Mouse (Mus musculus): ENCODE data around the gene Atp2b1. TPM values are rescaled to one million over a fixed set of nuclear protein-coding genes. Genes with fewer than 3 reads are reported as not detected.

Gene Atp2b1
- total and polyA plus RNA-seq, 3 experiments, result 18.5 to 160 (median 65.1) TPM

- ATAC-seq (ENCODE audit: extremely low read depth, insufficient number of reproducible peaks, low FRiP score, poor library complexity, severe bottlenecking), result no peak
- no peaks in the 10 kb centered on the region for H3K9me3 ChIP-seq (replicated peaks)
- H3K36me3 ChIP-seq (replicated peaks), result peaks cover 69% of the 10 kb centered on the region
- no peaks in the 10 kb centered on the region for H3K27me3 ChIP-seq (ENCODE audit: insufficient read depth, low read length)
- DNase-seq (ENCODE audit: low spot score), result no peak
- H3K4me1 ChIP-seq (ENCODE audit: insufficient read depth, low read depth, low read length), result peaks cover 55% of the 10 kb centered on the region
- TF ChIP-seq GATA1 (IDR thresholded peaks at IDR 0.05; ENCODE audit: borderline replicate concordance, low read length), result no peak
- no peak for TF ChIP-seq POLR2AphosphoS5 (IDR thresholded peaks at IDR 0.05; ENCODE audit: insufficient replicate concordance, low read depth, low read length)
- TF ChIP-seq GATA2 (IDR thresholded peaks at IDR 0.05; ENCODE audit: borderline replicate concordance, low read depth, low read length), result no peak
- TF ChIP-seq CTCF (IDR thresholded peaks at IDR 0.05; ENCODE audit: low read depth, low read length), result no peak
- no peak for TF ChIP-seq TAL1 (conservative IDR thresholded peaks at IDR 0.05; ENCODE audit: low read depth, low read length)
- H3K4me3 ChIP-seq (ENCODE audit: low read depth, low read length), result no peak overlapping the region
These were observed 60.4 kb downstream of the Atp2b1 start for GRCm38 (mm10) chr10:98974645-98975044.

GRCm38 (mm10) chr10:98975611-98976010 is 61.4 kb downstream of the Atp2b1 start:
- Histone ChIP-seq H3K4me1 (ENCODE audit: insufficient read depth, low read depth, low read length) (peaks cover 62% of the 10 kb centered on the region), H3K4me3 (ENCODE audit: low read depth, low read length) (no peak overlapping the region), H3K27me3 (ENCODE audit: insufficient read depth, low read length) (no peaks in the 10 kb centered on the region), H3K9me3 (replicated peaks) (no peaks in the 10 kb centered on the region), H3K36me3 (replicated peaks) (peaks cover 70% of the 10 kb centered on the region)
- ATAC-seq (ENCODE audit: extremely low read depth, insufficient number of reproducible peaks, low FRiP score, poor library complexity, severe bottlenecking) (no peak), DNase-seq (ENCODE audit: low spot score) (no peak)
- no peak for TF ChIP-seq TAL1 (conservative IDR thresholded peaks at IDR 0.05; ENCODE audit: low read depth, low read length)
- no peak for TF ChIP-seq POLR2AphosphoS5 (IDR thresholded peaks at IDR 0.05; ENCODE audit: insufficient replicate concordance, low read depth, low read length)
- no peak for TF ChIP-seq GATA2 (IDR thresholded peaks at IDR 0.05; ENCODE audit: borderline replicate concordance, low read depth, low read length)
- TF ChIP-seq CTCF (IDR thresholded peaks at IDR 0.05; ENCODE audit: low read depth, low read length), result no peak
- no peak for TF ChIP-seq GATA1 (IDR thresholded peaks at IDR 0.05; ENCODE audit: borderline replicate concordance, low read length)

GRCm38 (mm10) chr10:98976877-98977494 is 62.8 kb downstream of the Atp2b1 start:
- no peak for ATAC-seq (ENCODE audit: extremely low read depth, insufficient number of reproducible peaks, low FRiP score, poor library complexity, severe bottlenecking)
- TF ChIP-seq TAL1 (conservative IDR thresholded peaks at IDR 0.05; ENCODE audit: low read depth, low read length) (no peak), GATA2 (IDR thresholded peaks at IDR 0.05; ENCODE audit: borderline replicate concordance, low read depth, low read length) (no peak), POLR2AphosphoS5 (IDR thresholded peaks at IDR 0.05; ENCODE audit: insufficient replicate concordance, low read depth, low read length) (no peak), CTCF (IDR thresholded peaks at IDR 0.05; ENCODE audit: low read depth, low read length) (no peak), GATA1 (IDR thresholded peaks at IDR 0.05; ENCODE audit: borderline replicate concordance, low read length) (no peak)
- no peaks in the 10 kb centered on the region for H3K27me3 ChIP-seq (ENCODE audit: insufficient read depth, low read length)

GRCm38 (mm10) chr10:98978766-98979165 is 64.6 kb downstream of the Atp2b1 start:
- DNase-seq (ENCODE audit: low spot score) (no peak), ATAC-seq (ENCODE audit: extremely low read depth, insufficient number of reproducible peaks, low FRiP score, poor library complexity, severe bottlenecking) (no peak)
- Histone ChIP-seq H3K4me1 (ENCODE audit: insufficient read depth, low read depth, low read length) (peaks cover 47% of the 10 kb centered on the region), H3K9me3 (replicated peaks) (no peaks in the 10 kb centered on the region), H3K36me3 (replicated peaks) (peaks cover 69% of the 10 kb centered on the region), H3K27me3 (ENCODE audit: insufficient read depth, low read length) (no peaks in the 10 kb centered on the region), H3K4me3 (ENCODE audit: low read depth, low read length) (no peak overlapping the region)
- TF ChIP-seq POLR2AphosphoS5 (IDR thresholded peaks at IDR 0.05; ENCODE audit: insufficient replicate concordance, low read depth, low read length) (no peak), TAL1 (conservative IDR thresholded peaks at IDR 0.05; ENCODE audit: low read depth, low read length) (no peak), GATA1 (IDR thresholded peaks at IDR 0.05; ENCODE audit: borderline replicate concordance, low read length) (no peak), GATA2 (IDR thresholded peaks at IDR 0.05; ENCODE audit: borderline replicate concordance, low read depth, low read length) (no peak), CTCF (IDR thresholded peaks at IDR 0.05; ENCODE audit: low read depth, low read length) (no peak)

More at GRCm38 (mm10) chr10:98976877-98977494, 62.8 kb downstream of the Atp2b1 start:
- no peak for DNase-seq (ENCODE audit: low spot score)
- peaks cover 71% of the 10 kb centered on the region for H3K36me3 ChIP-seq (replicated peaks)
- no peaks in the 10 kb centered on the region for H3K9me3 ChIP-seq (replicated peaks)
- H3K4me3 ChIP-seq (ENCODE audit: low read depth, low read length), result no peak overlapping the region
- H3K4me1 ChIP-seq (ENCODE audit: insufficient read depth, low read depth, low read length), result peaks cover 61% of the 10 kb centered on the region

GRCm38 (mm10) chr10:98979296-98979695 is 65.1 kb downstream of the Atp2b1 start:
- H3K36me3 ChIP-seq (replicated peaks), result peaks cover 72% of the 10 kb centered on the region
- H3K27me3 ChIP-seq (ENCODE audit: insufficient read depth, low read length), result no peaks in the 10 kb centered on the region
- TF ChIP-seq CTCF (IDR thresholded peaks at IDR 0.05; ENCODE audit: low read depth, low read length) (no peak), POLR2AphosphoS5 (IDR thresholded peaks at IDR 0.05; ENCODE audit: insufficient replicate concordance, low read depth, low read length) (no peak), GATA2 (IDR thresholded peaks at IDR 0.05; ENCODE audit: borderline replicate concordance, low read depth, low read length) (no peak), GATA1 (IDR thresholded peaks at IDR 0.05; ENCODE audit: borderline replicate concordance, low read length) (no peak)
- no peaks in the 10 kb centered on the region for H3K9me3 ChIP-seq (replicated peaks)
- H3K4me1 ChIP-seq (ENCODE audit: insufficient read depth, low read depth, low read length), result peaks cover 46% of the 10 kb centered on the region
- no peak for ATAC-seq (ENCODE audit: extremely low read depth, insufficient number of reproducible peaks, low FRiP score, poor library complexity, severe bottlenecking)
- no peak for DNase-seq (ENCODE audit: low spot score)
- H3K4me3 ChIP-seq (ENCODE audit: low read depth, low read length), result no peak overlapping the region

- DNase-seq (ENCODE audit: low spot score) (no peak), ATAC-seq (ENCODE audit: extremely low read depth, insufficient number of reproducible peaks, low FRiP score, poor library complexity, severe bottlenecking) (peak; percentile 65)
- H3K27me3 ChIP-seq (ENCODE audit: insufficient read depth, low read length), result no peaks in the 10 kb centered on the region
- H3K4me1 ChIP-seq (ENCODE audit: insufficient read depth, low read depth, low read length), result peaks cover 42% of the 10 kb centered on the region
- H3K9me3 ChIP-seq (replicated peaks), result no peaks in the 10 kb centered on the region
- H3K4me3 ChIP-seq (ENCODE audit: low read depth, low read length), result no peak overlapping the region
- TF ChIP-seq CTCF (IDR thresholded peaks at IDR 0.05; ENCODE audit: low read depth, low read length) (no peak), TAL1 (conservative IDR thresholded peaks at IDR 0.05; ENCODE audit: low read depth, low read length) (no peak; the same call in 1 of the 2 replicates), GATA2 (IDR thresholded peaks at IDR 0.05; ENCODE audit: borderline replicate concordance, low read depth, low read length) (no peak), POLR2AphosphoS5 (IDR thresholded peaks at IDR 0.05; ENCODE audit: insufficient replicate concordance, low read depth, low read length) (no peak), GATA1 (IDR thresholded peaks at IDR 0.05; ENCODE audit: borderline replicate concordance, low read length) (no peak)
- H3K36me3 ChIP-seq (replicated peaks), result peaks cover 74% of the 10 kb centered on the region
These were observed 65.7 kb downstream of the Atp2b1 start for GRCm38 (mm10) chr10:98979951-98980350.
